Mouse (Mus musculus): ENCODE data around the gene Ahcy. TPM values are rescaled to one million over a fixed set of nuclear protein-coding genes. Genes with fewer than 3 reads are reported as not detected.
"Not testable (repeated sequence)": the region's sequence is repeated elsewhere in the genome, so short reads cannot be mapped to it uniquely, and the experiment has no call there.

Gene Ahcy
- polyA plus RNA-seq, 1 experiment, result 27.8 TPM

GRCm38 (mm10) chr2:155079500-155080178, 5.3 kb upstream of the Ahcy start:
- H3K4me1 ChIP-seq (ENCODE audit: control insufficient read depth, insufficient read depth, low read length), result no peaks in the 10 kb centered on the region; the same call in 1 of the 2 replicates
- TF ChIP-seq CTCF (IDR thresholded peaks at IDR 0.05; ENCODE audit: insufficient read depth, low read length) (no peak), POLR2A (IDR thresholded peaks at IDR 0.05; ENCODE audit: borderline replicate concordance, extremely low read depth, low read depth, low read length) (no peak)
- H3K4me3 ChIP-seq (replicated peaks; ENCODE audit: extremely low read depth, low read depth, low read length), result no peak overlapping the region
- no peak for DNase-seq
- WGBS, result 32% methylated on average over 7 of the region's 7 CpGs

GRCm38 (mm10) chr2:155075649-155076048, 1.4 kb upstream of the Ahcy start:
- Histone ChIP-seq H3K4me3 (replicated peaks; ENCODE audit: extremely low read depth, low read depth, low read length) (no peak overlapping the region), H3K4me1 (ENCODE audit: control insufficient read depth, insufficient read depth, low read length) (peaks cover 2% of the 10 kb centered on the region)
- no peak for DNase-seq
- TF ChIP-seq POLR2A (IDR thresholded peaks at IDR 0.05; ENCODE audit: borderline replicate concordance, extremely low read depth, low read depth, low read length) (no peak), CTCF (IDR thresholded peaks at IDR 0.05; ENCODE audit: insufficient read depth, low read length) (no peak)
- 82% methylated on average over 6 of the region's 6 CpGs for WGBS

- no peak for TF ChIP-seq POLR2A (IDR thresholded peaks at IDR 0.05; ENCODE audit: borderline replicate concordance, extremely low read depth, low read depth, low read length)
- TF ChIP-seq CTCF (IDR thresholded peaks at IDR 0.05; ENCODE audit: insufficient read depth, low read length), result no peak
- H3K4me3 ChIP-seq (replicated peaks; ENCODE audit: extremely low read depth, low read depth, low read length), result peak overlapping the region; percentile 98
- WGBS, result 29% methylated on average over 12 of the region's 12 CpGs
- DNase-seq, result no peak
- H3K4me1 ChIP-seq (ENCODE audit: control insufficient read depth, insufficient read depth, low read length), result peaks cover 2% of the 10 kb centered on the region
These were observed 551 bp upstream of the Ahcy start for GRCm38 (mm10) chr2:155074766-155075330.

- TF ChIP-seq CTCF (IDR thresholded peaks at IDR 0.05; ENCODE audit: insufficient read depth, low read length) (no peak), POLR2A (IDR thresholded peaks at IDR 0.05; ENCODE audit: borderline replicate concordance, extremely low read depth, low read depth, low read length) (no peak)
- WGBS, result 20% methylated on average over 3 of the region's 3 CpGs
- no peak for DNase-seq
- peaks cover 2% of the 10 kb centered on the region; the same call in 1 of the 2 replicates for H3K4me1 ChIP-seq (ENCODE audit: control insufficient read depth, insufficient read depth, low read length)
- H3K4me3 ChIP-seq (replicated peaks; ENCODE audit: extremely low read depth, low read depth, low read length), result no peak overlapping the region
These were observed 950 bp downstream of the Ahcy start for GRCm38 (mm10) chr2:155073347-155073746.

- Histone ChIP-seq H3K4me1 (ENCODE audit: control insufficient read depth, insufficient read depth, low read length) (peaks cover 2% of the 10 kb centered on the region; the same call in 1 of the 2 replicates), H3K4me3 (replicated peaks; ENCODE audit: extremely low read depth, low read depth, low read length) (no peak overlapping the region)
- 86% methylated on average over 8 of the region's 8 CpGs for WGBS
- TF ChIP-seq POLR2A (IDR thresholded peaks at IDR 0.05; ENCODE audit: borderline replicate concordance, extremely low read depth, low read depth, low read length), result no peak
- no peak for TF ChIP-seq CTCF (IDR thresholded peaks at IDR 0.05; ENCODE audit: insufficient read depth, low read length)
- no peak for DNase-seq
These were observed 1.7 kb downstream of the Ahcy start for GRCm38 (mm10) chr2:155072353-155073145.

GRCm38 (mm10) chr2:155071027-155071426, 3.3 kb downstream of the Ahcy start:
- Histone ChIP-seq H3K4me3 (replicated peaks; ENCODE audit: extremely low read depth, low read depth, low read length) (no peak overlapping the region), H3K4me1 (ENCODE audit: control insufficient read depth, insufficient read depth, low read length) (peaks cover 2% of the 10 kb centered on the region; the same call in 1 of the 2 replicates)
- WGBS, result 77% methylated on average over 9 of the region's 9 CpGs
- TF ChIP-seq CTCF (IDR thresholded peaks at IDR 0.05; ENCODE audit: insufficient read depth, low read length) (no peak), POLR2A (IDR thresholded peaks at IDR 0.05; ENCODE audit: borderline replicate concordance, extremely low read depth, low read depth, low read length) (no peak)
- no peak for DNase-seq

GRCm38 (mm10) chr2:155057361-155057760, 16.9 kb downstream of the Ahcy start:
- TF ChIP-seq POLR2A (IDR thresholded peaks at IDR 0.05; ENCODE audit: borderline replicate concordance, extremely low read depth, low read depth, low read length), result no peak
- no peak for TF ChIP-seq CTCF (IDR thresholded peaks at IDR 0.05; ENCODE audit: insufficient read depth, low read length)
- no peak overlapping the region for H3K4me3 ChIP-seq (replicated peaks; ENCODE audit: extremely low read depth, low read depth, low read length)
- 68% methylated on average over 1 of the region's 1 CpGs for WGBS
- H3K4me1 ChIP-seq (ENCODE audit: control insufficient read depth, insufficient read depth, low read length), result no peaks in the 10 kb centered on the region
- DNase-seq, result no peak

- TF ChIP-seq CTCF (IDR thresholded peaks at IDR 0.05; ENCODE audit: insufficient read depth, low read length) (no peak), POLR2A (IDR thresholded peaks at IDR 0.05; ENCODE audit: borderline replicate concordance, extremely low read depth, low read depth, low read length) (no peak)
- DNase-seq, result no peak
- H3K4me1 ChIP-seq (ENCODE audit: control insufficient read depth, insufficient read depth, low read length), result no peaks in the 10 kb centered on the region
- no peak overlapping the region for H3K4me3 ChIP-seq (replicated peaks; ENCODE audit: extremely low read depth, low read depth, low read length)
- WGBS, result 70% methylated on average over 5 of the region's 5 CpGs
These were observed 18.2 kb downstream of the Ahcy start for GRCm38 (mm10) chr2:155056076-155056578.

GRCm38 (mm10) chr2:155054672-155055071, 19.6 kb downstream of the Ahcy start:
- Histone ChIP-seq H3K4me1 (ENCODE audit: control insufficient read depth, insufficient read depth, low read length) (peaks cover 5% of the 10 kb centered on the region), H3K4me3 (replicated peaks; ENCODE audit: extremely low read depth, low read depth, low read length) (no peak overlapping the region)
- TF ChIP-seq POLR2A (IDR thresholded peaks at IDR 0.05; ENCODE audit: borderline replicate concordance, extremely low read depth, low read depth, low read length) (no peak), CTCF (IDR thresholded peaks at IDR 0.05; ENCODE audit: insufficient read depth, low read length) (no peak)
- 92% methylated on average over 3 of the region's 3 CpGs for WGBS
- DNase-seq, result no peak

GRCm38 (mm10) chr2:155053512-155053911, 20.8 kb downstream of the Ahcy start:
- not testable (repeated sequence) for DNase-seq; H3K4me3 ChIP-seq (replicated peaks; ENCODE audit: extremely low read depth, low read depth, low read length); H3K4me1 ChIP-seq (ENCODE audit: control insufficient read depth, insufficient read depth, low read length)
- 80% methylated on average over 8 of the region's 8 CpGs for WGBS
